Mouse (Mus musculus) urinary bladder, postnatal 36 days (tissue): ENCODE measurements around the gene Slc25a13.

Experiments used
- DNase-seq, 2 experiments: peaks; one replicate each; pipeline ENCODE4 v3.0.0; 2022; ENCODE audit warnings: low spot score in 2 of 2, mixed read lengths in 1 of 2

Gene Slc25a13

GRCm38 (mm10) chr6:6216507-6217285 is at the start of gene Slc25a13:
Gene Slc25a13 (minus strand): TSS chr6:6217173.
- DNase-seq = peak; percentile 43 to 62

GRCm38 (mm10) chr6:6265761-6266160 is 48.8 kb upstream of the Slc25a13 start:
- no peak for DNase-seq

- DNase-seq = no peak
Measured at GRCm38 (mm10) chr6:6263293-6263911, 46.4 kb upstream of the Slc25a13 start.

GRCm38 (mm10) chr6:6260917-6261316 is 43.9 kb upstream of the Slc25a13 start:
- no peak for DNase-seq

GRCm38 (mm10) chr6:6248500-6248899 is 31.5 kb upstream of the Slc25a13 start:
- DNase-seq = no peak

GRCm38 (mm10) chr6:6243828-6244227 is 26.9 kb upstream of the Slc25a13 start:
- DNase-seq = no peak

GRCm38 (mm10) chr6:6242114-6242513 is 25.1 kb upstream of the Slc25a13 start:
- DNase-seq = no peak

GRCm38 (mm10) chr6:6236788-6237298 is 19.9 kb upstream of the Slc25a13 start:
- no peak for DNase-seq

GRCm38 (mm10) chr6:6230262-6230661 is 13.3 kb upstream of the Slc25a13 start:
- DNase-seq = no peak

- DNase-seq = no peak
Measured at GRCm38 (mm10) chr6:6222721-6223120, 5.7 kb upstream of the Slc25a13 start.

GRCm38 (mm10) chr6:6220574-6220973 is 3.6 kb upstream of the Slc25a13 start:
- no peak for DNase-seq

GRCm38 (mm10) chr6:6219661-6220370 is 2.8 kb upstream of the Slc25a13 start:
- DNase-seq = no peak

GRCm38 (mm10) chr6:6217286-6217625 is 283 bp upstream of the Slc25a13 start:
- DNase-seq = no peak

- no peak for DNase-seq
Measured at GRCm38 (mm10) chr6:6216120-6216506, 860 bp downstream of the Slc25a13 start.

GRCm38 (mm10) chr6:6212360-6213310 is 4.3 kb downstream of the Slc25a13 start:
- DNase-seq = no peak

GRCm38 (mm10) chr6:6211958-6212357 is 5.0 kb downstream of the Slc25a13 start:
- DNase-seq = no peak

GRCm38 (mm10) chr6:6210637-6211036 is 6.3 kb downstream of the Slc25a13 start:
- DNase-seq = no peak

- DNase-seq = no peak
Measured at GRCm38 (mm10) chr6:6208351-6209059, 8.5 kb downstream of the Slc25a13 start.

GRCm38 (mm10) chr6:6207836-6208235 is 9.1 kb downstream of the Slc25a13 start:
- DNase-seq = no peak

- DNase-seq = no peak
Measured at GRCm38 (mm10) chr6:6207395-6207794, 9.6 kb downstream of the Slc25a13 start.
